ENCODE assay signal across 9 mouse cellular contexts in the genomic region with DNA sequence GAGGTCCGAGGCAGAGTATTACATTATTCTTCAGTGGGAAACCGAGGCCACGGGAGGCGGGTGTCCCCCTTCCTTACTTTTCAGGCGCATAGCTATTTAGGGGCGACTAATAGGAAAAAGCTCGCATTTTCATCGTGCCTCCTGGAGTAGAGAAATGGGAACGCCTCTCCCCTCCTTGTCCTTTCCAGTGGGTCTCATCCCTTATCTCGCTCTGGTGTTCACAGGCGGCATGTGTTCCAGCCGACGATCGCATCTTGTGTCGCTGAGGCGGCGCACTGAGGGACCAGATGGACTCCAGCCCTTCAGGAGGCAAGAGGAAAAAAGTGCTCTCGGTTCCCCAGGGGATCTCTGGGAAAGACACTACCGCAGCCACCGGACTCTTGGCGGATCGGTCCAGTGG. TPM values are rescaled to one million over a fixed set of nuclear protein-coding genes. Genes with fewer than 3 reads are reported as not detected.
A peak's percentile ranks its signal among the peaks of the same experiment; 100 is the strongest.
DNase-seq lines count a peak whose midpoint lies in the region; ATAC-seq and TF ChIP-seq lines count a peak whose summit lies in the region.
"Had no signal": no experiment of that assay in that cellular context is flagged by ENCODE, and none has a peak within 500 bp of the region (broad histone marks: within the 10 kb centered on the region; RNA-seq: fewer than 3 reads in every experiment).

No protein-coding gene starts in this region.

- H3K27ac ChIP-seq in embryonic fibroblast, embryonic 13.5 days (ENCODE audit: insufficient read depth, low read length): peak overlapping the region; percentile 16
- peak overlapping the region; percentile 99 for H3K27ac ChIP-seq in intestine, embryonic 14.5 days (ENCODE audit: low read depth)

- H3K4me2 ChIP-seq in intestine, embryonic 14.5 days (ENCODE audit: low read length): peak overlapping the region; percentile 85

- peak overlapping the region; percentile 91 for H3K9ac ChIP-seq in intestine, embryonic 14.5 days (ENCODE audit: low read length)

- WGBS in lung, adult 2 months: 1% methylated on average over 22 of the region's 22 CpGs
- WGBS in intestine, embryonic 14.5 days: 0% methylated on average over 22 of the region's 22 CpGs

- H3K36me3 ChIP-seq in intestine, embryonic 14.5 days (ENCODE audit: control insufficient read depth, insufficient read depth, low read length): 0 out of 2 replicates have a peak, but pooled peaks cover 3% of the 10 kb centered on the region

- H3K27me3 ChIP-seq in intestine, embryonic 14.5 days (replicated peaks; ENCODE audit: control insufficient read depth, insufficient read depth, low read length): no peaks in the 10 kb centered on the region

- no peak for ATAC-seq in intestine, embryonic 14.5 days (replicated peaks; ENCODE audit: low FRiP score, low TSS enrichment, low read depth)

- H3K9me3 ChIP-seq in intestine, embryonic 14.5 days (ENCODE audit: control insufficient read depth, low read length): no peaks in the 10 kb centered on the region

- peaks cover 21% of the 10 kb centered on the region for H3K4me1 ChIP-seq in lung, adult 2 months (ENCODE audit: control insufficient read depth, insufficient read depth, low read length)
- H3K4me1 ChIP-seq in embryonic fibroblast, embryonic 13.5 days (ENCODE audit: control insufficient read depth, insufficient read depth, low read length): peaks cover 4% of the 10 kb centered on the region; the same call in 1 of the 2 replicates
- H3K4me1 ChIP-seq in intestine, embryonic 14.5 days (replicated peaks; ENCODE audit: control insufficient read depth, insufficient read depth, low read length): peaks cover 53% of the 10 kb centered on the region

- peak overlapping the region; percentile 93 for H3K4me3 ChIP-seq in lung, adult 2 months (replicated peaks; ENCODE audit: extremely low read depth, low read depth, low read length)
- peak overlapping the region; percentile 69 for H3K4me3 ChIP-seq in embryonic fibroblast, embryonic 13.5 days (ENCODE audit: insufficient read depth, low read length)
- peak overlapping the region; percentile 67 for H3K4me3 ChIP-seq in intestine, embryonic 14.5 days (ENCODE audit: low read depth, low read length)

- peak; percentile 58; the same call in 1 of the 2 replicates for TF ChIP-seq POLR2A in lung, adult 2 months (IDR thresholded peaks at IDR 0.05; ENCODE audit: borderline replicate concordance, extremely low read depth, low read depth, low read length)
- TF ChIP-seq POLR2A in embryonic fibroblast, embryonic 13.5 days (IDR thresholded peaks at IDR 0.05; ENCODE audit: low read depth, low read length): no peak

- no peak for TF ChIP-seq CTCF in lung, adult 2 months (IDR thresholded peaks at IDR 0.05; ENCODE audit: insufficient read depth, low read length)
- no peak for TF ChIP-seq CTCF in embryonic fibroblast, embryonic 13.5 days (IDR thresholded peaks at IDR 0.05; ENCODE audit: borderline replicate concordance, insufficient read depth, low read length)

- DNase-seq in lung, adult 2 months: peak; percentile 49
- DNase-seq in lung, postnatal 14 days: no peak
- DNase-seq in adrenal gland, adult 8-10 months: peak; percentile 31
- DNase-seq in intestine, embryonic 14.5 days (ENCODE audit: low spot score): no peak
- peak; percentile 45 to 49 for DNase-seq in lung, postnatal 4 days
- DNase-seq in thymus, adult 18-20 months: no peak
- no peak for DNase-seq in frontal cortex, postnatal 10 days (ENCODE audit: low spot score in 2 of 2)

RNA-seq across cellular contexts. Expression of gene Id1, which starts 0.7 kb away (rescaled TPM):
- polyA plus RNA-seq in lung, adult 2 months (2012; rRNA removed): 323 and 438 TPM in 2 replicates
- total RNA-seq in adrenal gland, adult 8-10 months (2022): 10 to 100 TPM; 38.9 to 74.3 (median 55.1) TPM
- 49.1 and 67.7 TPM in 2 replicates for polyA plus RNA-seq in embryonic fibroblast, embryonic 13.5 days (2011; ENCODE audit: insufficient read length, low read depth, missing spikeins)
- 101 and 109 TPM in 2 replicates for polyA plus RNA-seq in intestine, embryonic 14.5 days (2014; fragmentation: Nextera tagmentation; extraction: Ambion mirVana)

RNA-seq across cellular contexts. Expression of gene Cox4i2, which starts 17.2 kb away (rescaled TPM):
- polyA plus RNA-seq in lung, adult 2 months (2012; rRNA removed): 84.7 and 90.1 TPM in 2 replicates
- total RNA-seq in adrenal gland, adult 8-10 months (2022): 1 to 10 TPM; 1.3 to 4.4 (median 2.7) TPM
- 0.94 and 1.5 TPM in 2 replicates for polyA plus RNA-seq in embryonic fibroblast, embryonic 13.5 days (2011; ENCODE audit: insufficient read length, low read depth, missing spikeins)
- polyA plus RNA-seq in intestine, embryonic 14.5 days (2014; fragmentation: Nextera tagmentation; extraction: Ambion mirVana): 11.0 and 13.1 TPM in 2 replicates
- total RNA-seq: neutrophil, adult 5-6 weeks had no signal

RNA-seq across cellular contexts. Expression of gene Mcts2, which starts 49.9 kb away (rescaled TPM):
- 2.9 and 3.8 TPM in 2 replicates for polyA plus RNA-seq in lung, adult 2 months (2012; rRNA removed)
- 10 to 100 TPM; 28.1 to 32.3 (median 29.7) TPM for total RNA-seq in adrenal gland, adult 8-10 months (2022)
- polyA plus RNA-seq in embryonic fibroblast, embryonic 13.5 days (2011; ENCODE audit: insufficient read length, low read depth, missing spikeins): 19.4 and 24.5 TPM in 2 replicates
- polyA plus RNA-seq in intestine, embryonic 14.5 days (2014; fragmentation: Nextera tagmentation; extraction: Ambion mirVana): 32.8 and 34.0 TPM in 2 replicates

Comparison
In these comparisons a context has a peak if more than half of its experiments do, and no peak if none do; other contexts are left out.
1. DNase-seq: peak in lung, adult 2 months (single experiment), adrenal gland, adult 8-10 months (single experiment) and lung, postnatal 4 days (2 of 2); none in lung, postnatal 14 days (single experiment), intestine, embryonic 14.5 days (single experiment), thymus, adult 18-20 months (0 of 2) and frontal cortex, postnatal 10 days (0 of 2).
2. Peak in every context shown above with its lines, with median percentiles within 50 percentile points of each other: H3K4me3 ChIP-seq.